Mouse (Mus musculus): ENCODE data around the gene Vps13a.

- TF ChIP-seq CHD2 (IDR thresholded peaks at IDR 0.05; ENCODE audit: low read depth, low read length) (no peak), HCFC1 (IDR thresholded peaks at IDR 0.05; ENCODE audit: borderline replicate concordance, insufficient read depth, low read length) (no peak), ZNF384 (IDR thresholded peaks at IDR 0.05; ENCODE audit: low read depth, low read length) (no peak), MAFK (IDR thresholded peaks at IDR 0.05; ENCODE audit: insufficient read depth, low read depth, low read length) (no peak)
These were observed 25.5 kb downstream of the Vps13a start for GRCm38 (mm10) chr19:16755226-16755625.

All from ES-E14 (cell line).